ENCODE assay signal across 19 mouse cellular contexts in genomic region chr4:137283407-137283732, GRCm38 (mm10). TPM values are rescaled to one million over a fixed set of nuclear protein-coding genes. Genes with fewer than 3 reads are reported as not detected.
DNase-seq lines count a peak whose midpoint lies in the region; ATAC-seq lines count a peak whose summit lies in the region.
"Had no signal": no experiment of that assay in that cellular context is flagged by ENCODE, and none has a peak within 500 bp of the region (broad histone marks: within the 10 kb centered on the region; RNA-seq: fewer than 3 reads in every experiment).

No protein-coding gene starts in this region.

- no peak overlapping the region for H3K27ac ChIP-seq in embryonic facial prominence, embryonic 12.5 days
- H3K27ac ChIP-seq in embryonic facial prominence, embryonic 10.5 days (replicated peaks) = no peak overlapping the region
- H3K27ac ChIP-seq in kidney, embryonic 14.5 days (ENCODE audit: low read depth, low read length) = 0 out of 2 replicates have a peak overlapping the region, but pooled peaks have one; percentile 8
- peak overlapping the region; percentile 17; the same call in 1 of the 2 replicates for H3K27ac ChIP-seq in embryonic facial prominence, embryonic 14.5 days (replicated peaks; ENCODE audit: low read depth, low read length)
- H3K27ac ChIP-seq in hindbrain, embryonic 10.5 days = no peak overlapping the region

- H3K4me1 ChIP-seq in embryonic facial prominence, embryonic 12.5 days = peaks cover 16% of the 10 kb centered on the region
- peaks cover 52% of the 10 kb centered on the region for H3K4me1 ChIP-seq in embryonic facial prominence, embryonic 10.5 days
- peaks cover 20% of the 10 kb centered on the region for H3K4me1 ChIP-seq in kidney, embryonic 14.5 days (ENCODE audit: control insufficient read depth, insufficient read depth, low read length)
- no peaks in the 10 kb centered on the region; the same call in 1 of the 2 replicates for H3K4me1 ChIP-seq in embryonic facial prominence, embryonic 14.5 days (ENCODE audit: control insufficient read depth, insufficient read depth, low read length)
- H3K4me1 ChIP-seq in hindbrain, embryonic 10.5 days (replicated peaks) = peaks cover 43% of the 10 kb centered on the region

- no peaks in the 10 kb centered on the region for H3K9me3 ChIP-seq in embryonic facial prominence, embryonic 12.5 days
- no peaks in the 10 kb centered on the region for H3K9me3 ChIP-seq in embryonic facial prominence, embryonic 10.5 days
- H3K9me3 ChIP-seq in kidney, embryonic 14.5 days (ENCODE audit: control insufficient read depth, low read length) = no peaks in the 10 kb centered on the region
- no peaks in the 10 kb centered on the region for H3K9me3 ChIP-seq in embryonic facial prominence, embryonic 14.5 days (ENCODE audit: control insufficient read depth, low read length)
- no peaks in the 10 kb centered on the region for H3K9me3 ChIP-seq in hindbrain, embryonic 10.5 days

- 0 out of 2 replicates have a peak overlapping the region, but pooled peaks have one; percentile 13 for H3K4me2 ChIP-seq in embryonic facial prominence, embryonic 12.5 days (replicated peaks)
- 0 out of 2 replicates have a peak overlapping the region, but pooled peaks have one; percentile 25 for H3K4me2 ChIP-seq in kidney, embryonic 14.5 days (replicated peaks; ENCODE audit: low read depth, low read length)
- no peak overlapping the region for H3K4me2 ChIP-seq in embryonic facial prominence, embryonic 14.5 days (ENCODE audit: low read depth, low read length)
- H3K4me2 ChIP-seq: midbrain, embryonic 11.5 days had no signal

- whole genome bisulfite sequencing in embryonic facial prominence, embryonic 12.5 days = 7% methylated on average over 4 of the region's 4 CpGs
- 9% methylated on average over 4 of the region's 4 CpGs for WGBS in embryonic facial prominence, embryonic 10.5 days
- 8% methylated on average over 4 of the region's 4 CpGs for WGBS in kidney, embryonic 14.5 days
- 11% methylated on average over 4 of the region's 4 CpGs for WGBS in embryonic facial prominence, embryonic 14.5 days
- 15% methylated on average over 4 of the region's 4 CpGs for WGBS in hindbrain, embryonic 10.5 days

- no peak for ATAC-seq in embryonic facial prominence, embryonic 12.5 days (ENCODE audit: insufficient number of reproducible peaks, insufficient read depth, low FRiP score, low TSS enrichment)
- ATAC-seq in kidney, embryonic 14.5 days (ENCODE audit: low FRiP score, low TSS enrichment) = no peak
- ATAC-seq in embryonic facial prominence, embryonic 14.5 days (ENCODE audit: low read depth) = no peak
- ATAC-seq in megakaryocyte-erythroid progenitor cell, adult 5-6 weeks (replicated peaks; ENCODE audit: low FRiP score, low TSS enrichment, poor library complexity, severe bottlenecking) = no peak
- ATAC-seq: forebrain, postnatal 0 days; inflammation-experienced regulatory T-cells, adult 6 months; liver, postnatal 0 days had no signal

- no peak for DNase-seq in embryonic facial prominence, embryonic 10.5 days (ENCODE audit: low spot score)
- DNase-seq in kidney, postnatal 36 days = no peak
- peak; percentile 68 for DNase-seq in 3T3-L1 (ENCODE audit: low read depth, low spot score)
- no peak for DNase-seq in embryonic facial prominence, embryonic 14.5 days (ENCODE audit: low spot score)
- no peak for DNase-seq in hindbrain, embryonic 10.5 days (ENCODE audit: low spot score)
- DNase-seq: B cell, adult 2 months; cerebellum, adult 11 months; cerebellum, postnatal 14 days; forebrain, postnatal 0 days; kidney, postnatal 14 days; liver; liver, postnatal 0 days; thymus, adult 2 months had no signal

- peaks cover 66% of the 10 kb centered on the region for H3K27me3 ChIP-seq in embryonic facial prominence, embryonic 12.5 days
- H3K27me3 ChIP-seq in embryonic facial prominence, embryonic 10.5 days (replicated peaks; ENCODE audit: low read depth, poor library complexity, severe bottlenecking) = peaks cover 78% of the 10 kb centered on the region
- H3K27me3 ChIP-seq in kidney, embryonic 14.5 days (ENCODE audit: control insufficient read depth, insufficient read depth, low read length) = peaks cover 36% of the 10 kb centered on the region
- H3K27me3 ChIP-seq in embryonic facial prominence, embryonic 14.5 days (replicated peaks; ENCODE audit: control insufficient read depth, insufficient read depth, low read length) = peaks cover 38% of the 10 kb centered on the region
- peaks cover 75% of the 10 kb centered on the region for H3K27me3 ChIP-seq in hindbrain, embryonic 10.5 days (ENCODE audit: insufficient read depth, poor library complexity, severe bottlenecking)

- H3K4me3 ChIP-seq in embryonic facial prominence, embryonic 12.5 days = no peak overlapping the region
- no peak overlapping the region for H3K4me3 ChIP-seq in embryonic facial prominence, embryonic 10.5 days
- no peak overlapping the region for H3K4me3 ChIP-seq in kidney, embryonic 14.5 days (ENCODE audit: low read length)
- no peak overlapping the region for H3K4me3 ChIP-seq in embryonic facial prominence, embryonic 14.5 days (ENCODE audit: low read depth, low read length)
- H3K4me3 ChIP-seq in hindbrain, embryonic 10.5 days = no peak overlapping the region

- H3K36me3 ChIP-seq in embryonic facial prominence, embryonic 12.5 days = no peaks in the 10 kb centered on the region
- H3K36me3 ChIP-seq in embryonic facial prominence, embryonic 10.5 days (replicated peaks) = 0 out of 2 replicates have a peak, but pooled peaks cover 3% of the 10 kb centered on the region
- H3K36me3 ChIP-seq in kidney, embryonic 14.5 days (ENCODE audit: control insufficient read depth, insufficient read depth, low read length) = no peaks in the 10 kb centered on the region
- H3K36me3 ChIP-seq in embryonic facial prominence, embryonic 14.5 days (ENCODE audit: control insufficient read depth, insufficient read depth, low read length) = no peaks in the 10 kb centered on the region
- H3K36me3 ChIP-seq in hindbrain, embryonic 10.5 days = no peaks in the 10 kb centered on the region

- H3K9ac ChIP-seq in embryonic facial prominence, embryonic 12.5 days = no peak overlapping the region
- H3K9ac ChIP-seq in kidney, embryonic 14.5 days (ENCODE audit: low read depth, low read length) = no peak overlapping the region
- H3K9ac ChIP-seq in embryonic facial prominence, embryonic 14.5 days (ENCODE audit: low read depth, low read length) = no peak overlapping the region
- H3K9ac ChIP-seq: forebrain, postnatal 0 days; liver, postnatal 0 days had no signal

RNA-seq across cellular contexts. Expression of gene Wnt4, which starts 6.1 kb away (rescaled TPM):
- polyA plus RNA-seq in embryonic facial prominence, embryonic 12.5 days (2016; fragmentation: Nextera tagmentation; extraction: Ambion mirVana) = 3.9 and 6.3 TPM in 2 replicates
- polyA plus RNA-seq in embryonic facial prominence, embryonic 10.5 days (2016; fragmentation: Nextera tagmentation; extraction: Ambion mirVana) = 1.2 and 1.5 TPM in 2 replicates
- polyA plus RNA-seq in kidney, embryonic 14.5 days (2014; fragmentation: Nextera tagmentation; extraction: Ambion mirVana) = 16.0 and 21.4 TPM in 2 replicates
- 4.7 and 5.6 TPM in 2 replicates for polyA plus RNA-seq in embryonic facial prominence, embryonic 14.5 days (2014; fragmentation: Nextera tagmentation; extraction: Ambion mirVana)
- 1.2 and 1.4 TPM in 2 replicates for polyA plus RNA-seq in hindbrain, embryonic 10.5 days (2016; fragmentation: Nextera tagmentation; extraction: Ambion mirVana)
- not detected in 2 replicates for total RNA-seq in megakaryocyte-erythroid progenitor cell, adult 5-6 weeks (2014; fragmentation: Nextera tagmentation)
- not detected in 2 replicates for total RNA-seq in megakaryocyte-erythroid progenitor cell, adult 5-6 weeks (2017)
- total RNA-seq: monocyte, adult 5-6 weeks had no signal

Comparison
In these comparisons a context has a peak if more than half of its experiments do, and no peak if none do; other contexts are left out.
1. H3K27ac ChIP-seq: peak in kidney, embryonic 14.5 days (single experiment) and embryonic facial prominence, embryonic 14.5 days (single experiment); none in embryonic facial prominence, embryonic 12.5 days (single experiment), embryonic facial prominence, embryonic 10.5 days (single experiment) and hindbrain, embryonic 10.5 days (single experiment).